Mouse (Mus musculus) embryonic fibroblast, embryonic 13.5 days (primary cell): Measurements from ENCODE around the gene Zmiz1.

Experiments
- CTCF ChIP-seq: IDR thresholded peaks from 2 replicates; pipeline ENCODE4 v1.5.1; 2011; ENCODE audit warnings: mild to moderate bottlenecking, control low read depth, low read length, moderate library complexity, borderline replicate concordance; ENCODE audit not compliant: insufficient read depth
- POLR2A ChIP-seq: IDR thresholded peaks from 2 replicates; pipeline ENCODE4 v1.6.1; 2011; ENCODE audit warnings: low read depth, mild to moderate bottlenecking, control low read depth, low read length, moderate library complexity

GRCm38 (mm10) chr14:25583899-25584298 is 124.9 kb downstream of the Zmiz1 start:
- TF ChIP-seq POLR2A (no peak), CTCF (no peak)
